Mouse (Mus musculus): Measurements from ENCODE around the gene Olfr1347. TPM values are rescaled to one million over a fixed set of nuclear protein-coding genes. Genes with fewer than 3 reads are reported as not detected.
"Not testable (repeated sequence)": the region's sequence is repeated elsewhere in the genome, so short reads cannot be mapped to it uniquely, and the experiment has no call there.

The Olfr1347 gene
- not detected for total RNA-seq (2021)

- intact Hi-C loops (cut with DNase I): no loop called here
Observed at GRCm38 (mm10) chr7:6499655-6500054, at the start of gene Olfr1347. Olfr1347 (minus strand) TSS chr7:6499755.

GRCm38 (mm10) chr7:6526141-6526540 lies 26.6 kb upstream of the Olfr1347 start:
- DNase-seq: no peak
- intact Hi-C loops (cut with DNase I): no loop called here

More at GRCm38 (mm10) chr7:6499655-6500054, at the start of gene Olfr1347:
- DNase-seq: no peak

GRCm38 (mm10) chr7:6525001-6525400 lies 25.4 kb upstream of the Olfr1347 start:
- intact Hi-C loops (cut with DNase I): no loop called here
- no peak for DNase-seq

- intact Hi-C loops (cut with DNase I): no loop called here
- no peak for DNase-seq
Observed at GRCm38 (mm10) chr7:6522850-6523249, 23.3 kb upstream of the Olfr1347 start, which contains the start of gene Olfr1349. Olfr1349 (minus strand) TSS chr7:6522950.

- DNase-seq: no peak
- intact Hi-C loops (cut with DNase I): no loop called here
Observed at GRCm38 (mm10) chr7:6521666-6522065, 22.1 kb upstream of the Olfr1347 start.

- intact Hi-C loops (cut with DNase I): no loop called here
- no peak for DNase-seq
Observed at GRCm38 (mm10) chr7:6508648-6509047, 9.1 kb upstream of the Olfr1347 start, which contains the start of gene Olfr1348. Olfr1348 (minus strand) TSS chr7:6508748.

GRCm38 (mm10) chr7:6486841-6487240 lies 12.7 kb downstream of the Olfr1347 start, which contains the start of gene Olfr5:
Olfr5 (minus strand) TSS chr7:6486941.
- intact Hi-C loops (cut with DNase I): no loop called here
- DNase-seq: no peak

- intact Hi-C loops (cut with DNase I); DNase-seq: not testable (repeated sequence)
Observed at GRCm38 (mm10) chr7:6477633-6478032, 21.9 kb downstream of the Olfr1347 start.

- intact Hi-C loops (cut with DNase I): no loop called here
- no peak for DNase-seq
Observed at GRCm38 (mm10) chr7:6466951-6467350, 32.6 kb downstream of the Olfr1347 start, which contains the start of gene Olfr1346. Olfr1346 (plus strand) TSS chr7:6467101.

- no peak for DNase-seq
- intact Hi-C loops (cut with DNase I): no loop called here
Observed at GRCm38 (mm10) chr7:6456399-6456798, 43.2 kb downstream of the Olfr1347 start.

- intact Hi-C loops (cut with DNase I): no loop called here
- DNase-seq: no peak
Observed at GRCm38 (mm10) chr7:6455868-6456267, 43.7 kb downstream of the Olfr1347 start, which contains the start of gene Olfr1336. Olfr1336 (plus strand) TSS chr7:6456168.

GRCm38 (mm10) chr7:6447771-6448170 lies 51.8 kb downstream of the Olfr1347 start:
- intact Hi-C loops (cut with DNase I): no loop called here
- DNase-seq: no peak

GRCm38 (mm10) chr7:6441173-6441572 lies 58.4 kb downstream of the Olfr1347 start:
- DNase-seq: no peak
- intact Hi-C loops (cut with DNase I): no loop called here

GRCm38 (mm10) chr7:6438388-6438787 lies 61.2 kb downstream of the Olfr1347 start, which contains the start of gene Olfr1344:
Olfr1344 (plus strand) TSS chr7:6438688.
- intact Hi-C loops (cut with DNase I): loop anchor here (5.0 to 10.0 kb wide), 2 partner anchors 499 to 836 kb away; partner anchors contain the start of gene Gm45844
- DNase-seq: no peak

Other genes with a start within 250 kb of the Olfr1347 start
- not detected for gene Epp13, start 247.0 kb downstream of the Olfr1347 start, total RNA-seq (2021)
- gene Zfp667, start 213.2 kb downstream of the Olfr1347 start, total RNA-seq (2021): 1 to 10 TPM; 3.4 to 4.0 TPM
- 1 to 10 TPM; 1.1 to 1.8 TPM for gene Zfp583, start 168.5 kb downstream of the Olfr1347 start, total RNA-seq (2021)
- gene Gm3854, start 156.0 kb downstream of the Olfr1347 start, total RNA-seq (2021): under 1 TPM; 0.16 to 0.33 TPM
- gene Zfp78, start 136.5 kb downstream of the Olfr1347 start, total RNA-seq (2021): 1 to 10 TPM; 2.4 to 3.0 TPM
- 1 to 10 TPM; 2.9 to 3.1 TPM for gene Zfp28, start 116.5 kb downstream of the Olfr1347 start, total RNA-seq (2021)
- not detected for gene Smim17, start 101.0 kb downstream of the Olfr1347 start, total RNA-seq (2021)
- not detected for gene Gm20715, start 89.5 kb downstream of the Olfr1347 start, total RNA-seq (2021)
- not detected for gene Olfr1344, start 61.1 kb downstream of the Olfr1347 start, total RNA-seq (2021)
- gene Olfr1336, start 43.6 kb downstream of the Olfr1347 start, total RNA-seq (2021): not detected
- gene Olfr1346, start 32.7 kb downstream of the Olfr1347 start, total RNA-seq (2021): not detected
- not detected for gene Olfr5, start 12.8 kb downstream of the Olfr1347 start, total RNA-seq (2021)
- not detected for gene Olfr1348, start 9.0 kb upstream of the Olfr1347 start, total RNA-seq (2021)
- not detected for gene Olfr1349, start 23.2 kb upstream of the Olfr1347 start, total RNA-seq (2021)
- gene Olfr1350, start 65.1 kb upstream of the Olfr1347 start, total RNA-seq (2021): not detected
- 1 to 10 TPM; 3.7 to 4.6 TPM for gene Zim1, start 196.7 kb upstream of the Olfr1347 start, total RNA-seq (2021)
- 10 to 100 TPM in 1 of 2 experiments, 1 to 10 TPM in 1; 7.6 to 11.3 TPM for gene Peg3, start 230.7 kb upstream of the Olfr1347 start, total RNA-seq (2021)
- under 1 TPM; 0.08 to 0.17 TPM for gene Usp29, start 230.8 kb upstream of the Olfr1347 start, total RNA-seq (2021)

Measured in heart, postnatal 36 days (tissue).